Mouse (Mus musculus): ENCODE results near the gene Ggnbp2. TPM values are rescaled to one million over a fixed set of nuclear protein-coding genes. Genes with fewer than 3 reads are reported as not detected.
"Not testable (repeated sequence)": the region's sequence is repeated elsewhere in the genome, so short reads cannot be mapped to it uniquely, and the experiment has no call there.

Ggnbp2 gene
- polyA plus RNA-seq, 1 experiment from 2014 or later, result 72.6 TPM

- H3K9ac ChIP-seq (replicated peaks), result no peak overlapping the region
- 88% methylated on average over 7 of the region's 7 CpGs for WGBS
- no peak for ATAC-seq (ENCODE audit: insufficient number of reproducible peaks, insufficient read depth, low FRiP score, low TSS enrichment, low read depth)
- no peaks in the 10 kb centered on the region for H3K27me3 ChIP-seq
- no peak overlapping the region for H3K4me2 ChIP-seq
- peaks cover 79% of the 10 kb centered on the region for H3K36me3 ChIP-seq
- no peak overlapping the region for H3K27ac ChIP-seq
- H3K4me3 ChIP-seq (replicated peaks), result no peak overlapping the region
- H3K9me3 ChIP-seq, result no peaks in the 10 kb centered on the region
- no peaks in the 10 kb centered on the region for H3K4me1 ChIP-seq (replicated peaks)
Observed at GRCm38 (mm10) chr11:84847475-84848090, 23.0 kb downstream of the Ggnbp2 start.

GRCm38 (mm10) chr11:84846741-84847474, 23.7 kb downstream of the Ggnbp2 start:
- no peak for ATAC-seq (ENCODE audit: insufficient number of reproducible peaks, insufficient read depth, low FRiP score, low TSS enrichment, low read depth)
- WGBS, result 95% methylated on average over 15 of the region's 15 CpGs
- peaks cover 79% of the 10 kb centered on the region for H3K36me3 ChIP-seq

GRCm38 (mm10) chr11:84839330-84839729, 31.3 kb downstream of the Ggnbp2 start:
- no peak for ATAC-seq (ENCODE audit: insufficient number of reproducible peaks, insufficient read depth, low FRiP score, low TSS enrichment, low read depth)
- Histone ChIP-seq H3K9ac (replicated peaks) (no peak overlapping the region), H3K9me3 (no peaks in the 10 kb centered on the region), H3K4me2 (no peak overlapping the region), H3K27ac (no peak overlapping the region), H3K4me1 (replicated peaks) (no peaks in the 10 kb centered on the region), H3K4me3 (replicated peaks) (no peak overlapping the region), H3K27me3 (no peaks in the 10 kb centered on the region), H3K36me3 (peaks cover 88% of the 10 kb centered on the region)
- 89% methylated on average over 2 of the region's 2 CpGs for WGBS

More at GRCm38 (mm10) chr11:84846741-84847474, 23.7 kb downstream of the Ggnbp2 start:
- Histone ChIP-seq H3K4me2 (no peak overlapping the region), H3K4me1 (replicated peaks) (no peaks in the 10 kb centered on the region), H3K9me3 (no peaks in the 10 kb centered on the region), H3K27me3 (no peaks in the 10 kb centered on the region), H3K27ac (no peak overlapping the region), H3K9ac (replicated peaks) (no peak overlapping the region), H3K4me3 (replicated peaks) (no peak overlapping the region)

- Histone ChIP-seq H3K36me3 (peaks cover 39% of the 10 kb centered on the region), H3K4me2 (peak overlapping the region; percentile 91), H3K9ac (replicated peaks) (peak overlapping the region; percentile 75; the same call in 1 of the 2 replicates), H3K4me3 (replicated peaks) (peak overlapping the region; percentile 79), H3K27ac (peak overlapping the region; percentile 63)
- H3K9me3 ChIP-seq; H3K27me3 ChIP-seq; H3K4me1 ChIP-seq (replicated peaks); ATAC-seq (ENCODE audit: insufficient number of reproducible peaks, insufficient read depth, low FRiP score, low TSS enrichment, low read depth): not testable (repeated sequence)
- 78% methylated on average over 11 of the region's 11 CpGs for WGBS
Observed at GRCm38 (mm10) chr11:84829495-84829894, 41.1 kb downstream of the Ggnbp2 start.

- peak; percentile 94 for ATAC-seq (ENCODE audit: insufficient number of reproducible peaks, insufficient read depth, low FRiP score, low TSS enrichment, low read depth)
- Histone ChIP-seq H3K9ac (replicated peaks) (peak within 1 kb of the TSS; percentile 75), H3K27me3 (no peaks in the 10 kb centered on the region), H3K4me2 (peak within 1 kb of the TSS; percentile 91), H3K4me3 (replicated peaks) (peak within 1 kb of the TSS; percentile 79), H3K36me3 (peaks cover 32% of the 10 kb centered on the region), H3K27ac (peak within 1 kb of the TSS; percentile 63), H3K9me3 (no peaks in the 10 kb centered on the region), H3K4me1 (replicated peaks) (0 out of 2 replicates have a peak, but pooled peaks cover 9% of the 10 kb centered on the region)
- WGBS, result under 1% methylated on average over 62 of the region's 62 CpGs
Observed at GRCm38 (mm10) chr11:84828516-84829399, 41.9 kb downstream of the Ggnbp2 start, which contains the start of gene Dhrs11. Gene Dhrs11 (minus strand): TSS chr11:84828994.

GRCm38 (mm10) chr11:84827901-84828503, 42.6 kb downstream of the Ggnbp2 start:
- Histone ChIP-seq H3K9me3 (no peaks in the 10 kb centered on the region), H3K27ac (no peak overlapping the region), H3K4me1 (replicated peaks) (0 out of 2 replicates have a peak, but pooled peaks cover 9% of the 10 kb centered on the region), H3K9ac (replicated peaks) (peak overlapping the region; percentile 75), H3K27me3 (no peaks in the 10 kb centered on the region), H3K4me2 (peak overlapping the region; percentile 91), H3K4me3 (replicated peaks) (peak overlapping the region; percentile 79), H3K36me3 (peaks cover 26% of the 10 kb centered on the region)
- ATAC-seq (ENCODE audit: insufficient number of reproducible peaks, insufficient read depth, low FRiP score, low TSS enrichment, low read depth), result no peak
- WGBS, result 50% methylated on average over 3 of the region's 3 CpGs

- peak overlapping the region; percentile 91; the same call in 1 of the 2 replicates for H3K4me2 ChIP-seq
Observed at GRCm38 (mm10) chr11:84827492-84827891, 43.1 kb downstream of the Ggnbp2 start.

GRCm38 (mm10) chr11:84826185-84826584, 44.4 kb downstream of the Ggnbp2 start:
- H3K9me3 ChIP-seq, result no peaks in the 10 kb centered on the region
- H3K27me3 ChIP-seq, result no peaks in the 10 kb centered on the region
- H3K36me3 ChIP-seq, result peaks cover 8% of the 10 kb centered on the region
- H3K4me3 ChIP-seq (replicated peaks), result no peak overlapping the region
- H3K27ac ChIP-seq, result no peak overlapping the region
- no peak overlapping the region for H3K4me2 ChIP-seq
- H3K4me1 ChIP-seq (replicated peaks), result 0 out of 2 replicates have a peak, but pooled peaks cover 9% of the 10 kb centered on the region
- no peak overlapping the region for H3K9ac ChIP-seq (replicated peaks)
- no peak for ATAC-seq (ENCODE audit: insufficient number of reproducible peaks, insufficient read depth, low FRiP score, low TSS enrichment, low read depth)
- 57% methylated on average over 3 of the region's 3 CpGs for WGBS

More at GRCm38 (mm10) chr11:84827492-84827891, 43.1 kb downstream of the Ggnbp2 start:
- ATAC-seq (ENCODE audit: insufficient number of reproducible peaks, insufficient read depth, low FRiP score, low TSS enrichment, low read depth), result no peak
- H3K27me3 ChIP-seq, result no peaks in the 10 kb centered on the region
- H3K4me1 ChIP-seq (replicated peaks), result 0 out of 2 replicates have a peak, but pooled peaks cover 9% of the 10 kb centered on the region
- H3K9ac ChIP-seq (replicated peaks), result no peak overlapping the region
- no peaks in the 10 kb centered on the region for H3K9me3 ChIP-seq
- H3K27ac ChIP-seq, result no peak overlapping the region
- peaks cover 21% of the 10 kb centered on the region for H3K36me3 ChIP-seq
- no peak overlapping the region for H3K4me3 ChIP-seq (replicated peaks)

- 81% methylated on average over 10 of the region's 10 CpGs for WGBS
- ATAC-seq (ENCODE audit: insufficient number of reproducible peaks, insufficient read depth, low FRiP score, low TSS enrichment, low read depth), result no peak
Observed at GRCm38 (mm10) chr11:84825261-84825807, 45.3 kb downstream of the Ggnbp2 start.

GRCm38 (mm10) chr11:84823484-84823897, 47.1 kb downstream of the Ggnbp2 start:
- no peak overlapping the region for H3K27ac ChIP-seq

More at GRCm38 (mm10) chr11:84825261-84825807, 45.3 kb downstream of the Ggnbp2 start:
- H3K4me1 ChIP-seq (replicated peaks), result 0 out of 2 replicates have a peak, but pooled peaks cover 9% of the 10 kb centered on the region
- no peaks in the 10 kb centered on the region for H3K9me3 ChIP-seq
- peaks cover 5% of the 10 kb centered on the region for H3K36me3 ChIP-seq
- no peak overlapping the region for H3K4me3 ChIP-seq (replicated peaks)
- no peak overlapping the region for H3K4me2 ChIP-seq
- no peak overlapping the region for H3K9ac ChIP-seq (replicated peaks)
- H3K27me3 ChIP-seq, result no peaks in the 10 kb centered on the region
- H3K27ac ChIP-seq, result no peak overlapping the region

More at GRCm38 (mm10) chr11:84823484-84823897, 47.1 kb downstream of the Ggnbp2 start:
- Histone ChIP-seq H3K9me3 (no peaks in the 10 kb centered on the region), H3K4me1 (replicated peaks) (0 out of 2 replicates have a peak, but pooled peaks cover 11% of the 10 kb centered on the region), H3K36me3 (no peaks in the 10 kb centered on the region), H3K4me2 (no peak overlapping the region), H3K27me3 (no peaks in the 10 kb centered on the region), H3K9ac (replicated peaks) (no peak overlapping the region), H3K4me3 (replicated peaks) (no peak overlapping the region)
- ATAC-seq (ENCODE audit: insufficient number of reproducible peaks, insufficient read depth, low FRiP score, low TSS enrichment, low read depth), result no peak
- WGBS, result 64% methylated on average over 10 of the region's 10 CpGs

All from limb, embryonic 12.5 days (tissue).